Mouse (Mus musculus) heart, adult 8-10 months (tissue): ENCODE measurements around the gene Rdh13. TPM values are rescaled to one million over a fixed set of nuclear protein-coding genes. Genes with fewer than 3 reads are reported as not detected.
"Not testable (repeated sequence)": the region's sequence is repeated elsewhere in the genome, so short reads cannot be mapped to it uniquely, and the experiment has no call there.

Experiments
- DNase-seq: peaks from one replicate; pipeline ENCODE4 v3.0.0; 2022; ENCODE audit warnings: low spot score
- microRNA-seq: library from miRNA; unstranded; fragments of <30 nt; microRNA quantifications from one replicate; pipeline ENCODE4 v1.2.0, GENCODE M21; 2022
- total RNA-seq, 4 experiments: library from RNA; stranded (reverse); gene quantifications; 2 replicates each; pipeline ENCODE4 v1.2.4; 2022

Gene Rdh13
- total RNA-seq, 4 experiments from 2014 or later, result 28.9 to 38.3 (median 32.6) TPM

DNA sequence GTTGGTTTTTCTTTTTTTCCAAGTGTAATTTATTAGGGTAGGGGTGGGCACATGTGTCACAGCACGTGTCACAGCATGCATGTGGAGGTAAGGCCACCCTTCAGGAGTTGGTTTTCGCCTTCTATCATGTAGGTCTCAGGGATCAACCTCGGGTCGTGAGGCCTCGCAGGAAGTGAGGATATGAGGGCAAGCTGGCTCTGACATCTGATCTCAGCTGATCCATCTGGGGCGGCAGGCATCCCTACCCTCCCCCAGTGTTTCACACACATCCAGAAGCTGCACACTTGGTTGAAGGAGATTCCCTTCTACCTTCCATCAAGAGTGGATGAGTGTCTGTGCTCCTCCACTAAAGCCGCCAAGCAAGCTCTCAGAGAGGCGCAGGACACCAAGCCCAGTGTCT, 13.4 kb downstream of the Rdh13 start:
- DNase-seq, result no peak

DNA sequence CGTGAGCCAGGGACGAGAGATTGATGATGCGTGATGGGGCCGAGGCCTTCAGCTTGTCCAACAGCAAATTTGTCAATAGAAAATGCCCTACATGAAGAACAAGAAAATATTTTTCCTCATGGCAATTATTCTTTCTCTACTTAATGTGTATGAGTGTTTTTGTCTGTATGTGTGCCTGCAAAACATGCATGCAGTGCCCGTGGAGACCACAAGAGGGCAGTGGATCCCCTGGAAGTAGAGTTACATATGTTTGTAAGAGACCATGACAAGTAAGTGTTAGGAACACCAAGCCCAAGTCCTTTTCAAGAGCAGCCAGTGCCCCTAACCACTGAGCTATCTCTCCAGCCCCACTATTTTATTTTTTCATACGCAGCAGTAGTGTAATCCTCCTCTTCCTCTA, 13.9 kb downstream of the Rdh13 start:
- peak; percentile 68 for DNase-seq

DNA sequence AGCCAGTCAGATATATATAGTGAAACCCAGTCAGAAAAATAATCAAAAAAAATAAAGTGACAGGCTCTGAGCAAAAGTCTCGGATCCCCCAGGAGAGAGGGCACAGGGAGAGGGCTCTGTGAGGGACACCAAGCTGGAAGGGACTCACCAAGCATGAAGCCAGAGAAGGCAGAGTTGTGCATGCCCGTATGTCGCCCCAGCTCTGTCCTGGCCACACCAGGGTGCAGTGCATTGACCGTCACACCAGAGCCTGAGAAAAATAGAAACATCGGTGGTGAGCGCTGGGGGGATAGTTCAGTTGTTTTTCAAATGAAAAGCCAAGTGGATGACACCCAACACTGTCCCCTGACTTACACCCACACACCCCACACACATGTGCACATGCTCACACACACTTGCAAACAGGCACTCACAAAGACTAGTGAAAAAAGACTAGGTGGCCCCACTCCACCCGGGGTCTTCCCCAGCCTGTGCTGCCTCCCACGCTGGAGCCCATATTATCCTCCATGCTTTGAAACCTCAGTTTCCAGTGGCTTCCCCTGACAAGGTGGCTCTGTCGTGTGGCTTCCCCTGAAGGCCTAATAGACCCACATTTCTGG, 15.1 kb downstream of the Rdh13 start:
- DNase-seq, result no peak

DNA sequence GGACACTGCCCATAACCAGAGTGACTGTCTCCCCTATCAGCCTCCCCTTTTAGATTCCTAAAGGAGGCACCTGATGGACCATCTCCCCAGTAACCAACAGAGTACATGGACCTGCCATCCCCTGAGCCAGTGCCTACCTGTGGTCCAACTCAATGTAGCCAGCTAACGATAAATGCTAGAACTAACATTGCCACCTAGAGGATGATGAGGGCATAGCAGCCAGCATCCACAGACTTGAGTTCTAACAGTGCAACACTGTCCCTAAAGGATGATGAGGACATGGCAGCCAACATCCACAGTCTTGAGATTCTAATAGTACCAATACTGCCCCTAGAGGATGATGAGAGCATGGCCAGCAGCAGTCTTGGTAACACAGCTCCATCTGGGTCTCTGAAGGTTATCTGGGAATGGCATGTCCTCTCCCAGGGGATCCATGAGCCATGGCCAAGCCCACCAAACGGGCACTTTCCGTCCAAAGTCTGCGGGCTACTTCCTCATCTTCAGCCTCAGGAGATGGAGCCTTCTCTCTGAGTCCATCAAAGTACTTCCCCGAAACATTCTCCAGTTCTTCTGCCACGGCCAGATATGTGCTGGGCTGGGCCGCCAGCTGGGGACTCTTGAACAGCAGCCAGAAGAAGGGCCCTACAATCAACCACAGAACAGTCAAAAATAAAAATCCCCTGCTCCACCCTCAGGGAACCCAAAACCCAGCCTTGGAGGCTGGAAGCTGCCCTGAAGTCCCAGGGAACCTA, 18.1 kb downstream of the Rdh13 start:
- peak; percentile 93 for DNase-seq

DNA sequence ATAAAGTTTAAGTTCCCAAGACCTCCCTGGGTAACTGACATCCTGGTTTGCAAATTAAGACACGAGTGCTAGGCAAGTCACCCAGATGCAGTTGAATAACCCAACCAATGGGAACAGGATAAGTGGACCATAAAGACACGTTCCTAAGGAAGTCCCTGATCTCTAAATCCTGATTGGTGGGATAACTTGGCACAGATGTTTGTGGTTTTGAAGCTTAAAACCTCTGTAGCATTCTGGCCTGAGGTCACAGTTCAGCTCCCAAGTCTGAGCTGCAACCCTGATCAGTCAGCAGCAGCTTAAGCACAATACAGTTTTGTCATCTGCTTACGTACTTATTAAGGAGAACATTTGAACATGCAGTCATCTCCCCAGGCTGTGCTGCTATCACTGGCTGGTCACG, 25.2 kb downstream of the Rdh13 start:
- DNase-seq, result no peak

DNA sequence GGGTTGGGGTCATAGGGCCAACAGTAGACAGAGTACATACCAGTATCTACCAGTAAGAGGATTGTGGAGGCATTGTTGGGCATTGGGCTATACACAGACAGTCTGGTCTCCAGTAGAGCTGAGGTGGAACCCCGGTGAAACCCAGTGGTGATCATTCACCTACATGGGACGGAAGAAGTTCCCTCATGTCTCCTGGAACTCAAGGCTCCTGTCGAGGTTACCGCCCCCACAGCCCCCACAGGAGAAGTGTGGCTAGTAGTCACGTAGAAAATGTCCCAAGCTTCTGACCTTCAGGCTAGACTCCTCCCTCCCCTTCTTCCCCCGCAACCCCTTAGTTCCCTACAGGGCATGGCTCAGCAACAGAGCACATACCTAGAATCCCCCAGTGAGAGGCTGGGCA, 25.8 kb downstream of the Rdh13 start:
- no peak for DNase-seq

DNA sequence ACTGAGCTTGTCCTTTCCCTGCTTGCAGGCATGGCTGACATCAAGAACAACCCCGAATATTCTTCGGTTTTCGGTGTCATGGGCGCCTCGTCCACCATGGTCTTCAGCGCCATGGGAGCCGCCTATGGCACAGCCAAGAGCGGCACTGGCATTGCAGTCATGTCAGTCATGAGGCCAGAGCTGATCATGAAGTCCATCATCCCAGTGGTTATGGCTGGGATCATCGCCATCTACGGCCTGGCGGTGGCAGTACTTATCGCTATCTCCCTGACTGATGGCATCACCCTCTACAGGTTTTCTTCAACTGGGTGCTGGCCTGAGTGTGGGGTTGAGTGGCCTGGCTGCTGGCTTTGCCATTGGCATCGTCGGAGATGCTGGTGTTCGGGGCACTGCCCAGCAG, 33.0 kb downstream of the Rdh13 start:
- not testable (repeated sequence) for DNase-seq

DNA sequence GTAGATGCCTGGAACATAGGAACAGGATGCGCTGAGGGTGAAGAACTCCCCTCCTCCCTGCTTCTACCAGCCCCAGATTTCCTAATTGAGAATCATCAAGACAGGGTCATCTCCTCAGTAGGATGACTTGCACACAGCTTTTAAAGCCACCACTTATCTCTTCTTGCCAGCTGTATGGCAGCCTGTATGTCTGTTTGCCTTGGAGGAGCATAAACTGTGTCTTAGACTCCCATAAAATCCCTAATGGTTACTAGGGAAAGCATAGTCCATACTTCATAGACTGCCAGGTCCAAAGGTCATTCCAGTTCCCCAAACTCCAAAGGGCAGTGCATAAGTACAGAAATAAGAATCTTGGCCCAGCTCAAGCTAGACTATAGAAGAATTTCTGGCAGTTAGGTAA, 47.7 kb downstream of the Rdh13 start, which contains the start of gene Gp6:
Gene Gp6 (minus strand): TSS at position 15 of the 400 bp plus-strand sequence.
- DNase-seq, result no peak

Small RNAs within 50 kb of the gene (microRNA-seq; reads per million reads assigned to microRNA genes)
- not detected for gene Gm24605
- not detected for gene Gm24752
- gene Gm25349, result not detected

Other genes starting within 250 kb of the Rdh13 start
- 1 to 10 TPM in 2 of 4 experiments, under 1 TPM in 2; 0.82 to 1.4 (median 1.1) TPM for gene Lilra5, start 207.9 kb downstream of the Rdh13 start, total RNA-seq
- under 1 TPM in 1 of 4 experiments, not detected in 3; 0.23 TPM for gene Ncr1, start 107.9 kb downstream of the Rdh13 start, total RNA-seq
- gene Gp6, start 47.9 kb downstream of the Rdh13 start, total RNA-seq, result 1 to 10 TPM in 1 of 4 experiments, under 1 TPM in 3; 0.44 to 1.1 (median 0.73) TPM
- gene Eps8l1, start 15.0 kb upstream of the Rdh13 start, total RNA-seq, result 1 to 10 TPM; 1.3 to 5.8 (median 3.6) TPM
- 10 to 100 TPM; 55.6 to 74.8 (median 61.6) TPM for gene Ppp1r12c, start 56.0 kb upstream of the Rdh13 start, total RNA-seq
- 10 to 100 TPM; 12.4 to 22.1 (median 19.0) TPM for gene Tnnt1, start 70.7 kb upstream of the Rdh13 start, total RNA-seq
- gene Tnni3, start 78.6 kb upstream of the Rdh13 start, total RNA-seq, result over 10,000 TPM in 3 of 4 experiments, 1,000 to 10,000 TPM in 1; 9,443 to 11,840 (median 11,050) TPM
- gene Dnaaf3, start 86.8 kb upstream of the Rdh13 start, total RNA-seq, result 1 to 10 TPM; 2.3 to 3.0 (median 2.6) TPM
- 1 to 10 TPM in 1 of 4 experiments, under 1 TPM in 3; 0.50 to 1.0 (median 0.83) TPM for gene Syt5, start 101.9 kb upstream of the Rdh13 start, total RNA-seq
- not detected for gene Ptprh, start 158.4 kb upstream of the Rdh13 start, total RNA-seq
- 1 to 10 TPM; 4.2 to 6.0 (median 4.8) TPM for gene Tmem86b, start 185.8 kb upstream of the Rdh13 start, total RNA-seq
- gene Ppp6r1, start 213.4 kb upstream of the Rdh13 start, total RNA-seq, result 10 to 100 TPM; 70.5 to 77.7 (median 75.8) TPM
- 10 to 100 TPM; 28.4 to 36.3 (median 33.5) TPM for gene Hspbp1, start 239.4 kb upstream of the Rdh13 start, total RNA-seq
- 1 to 10 TPM in 2 of 4 experiments, under 1 TPM in 2; 0.57 to 1.2 (median 0.98) TPM for gene Brsk1, start 245.0 kb upstream of the Rdh13 start, total RNA-seq